In genomic region chr9:98146901-98147300, GRCm38 (mm10) we compare ENCODE assay signal across 26 mouse cellular contexts.
DNase-seq lines count a peak whose midpoint lies in the region; ATAC-seq and TF ChIP-seq lines count a peak whose summit lies in the region.
"Had no signal": no experiment of that assay in that cellular context is flagged by ENCODE, and none has a peak within 500 bp of the region (broad histone marks: within the 10 kb centered on the region; RNA-seq: fewer than 3 reads in every experiment).

No protein-coding gene starts in this region.

- H3K27me3 ChIP-seq in embryonic facial prominence, embryonic 14.5 days (replicated peaks; ENCODE audit: control insufficient read depth, insufficient read depth, low read length): no peaks in the 10 kb centered on the region
- no peaks in the 10 kb centered on the region for H3K27me3 ChIP-seq in embryonic facial prominence, embryonic 10.5 days (replicated peaks; ENCODE audit: low read depth, poor library complexity, severe bottlenecking)
- no peaks in the 10 kb centered on the region for H3K27me3 ChIP-seq in limb, embryonic 14.5 days (ENCODE audit: control insufficient read depth, insufficient read depth, low read length)
- H3K27me3 ChIP-seq in limb, embryonic 10.5 days (ENCODE audit: low read depth, poor library complexity, severe bottlenecking): no peaks in the 10 kb centered on the region
- H3K27me3 ChIP-seq: CH12.LX; embryonic facial prominence, embryonic 12.5 days; embryonic facial prominence, embryonic 15.5 days; forebrain, embryonic 12.5 days had no signal

- 40% methylated on average over 5 of the region's 5 CpGs for WGBS in embryonic facial prominence, embryonic 14.5 days
- WGBS in embryonic facial prominence, embryonic 10.5 days: 87% methylated on average over 5 of the region's 5 CpGs
- 65% methylated on average over 5 of the region's 5 CpGs for WGBS in limb, embryonic 14.5 days
- 90% methylated on average over 5 of the region's 5 CpGs for WGBS in limb, embryonic 10.5 days

- H3K4me2 ChIP-seq in embryonic facial prominence, embryonic 14.5 days (ENCODE audit: low read depth, low read length): no peak overlapping the region
- no peak overlapping the region for H3K4me2 ChIP-seq in limb, embryonic 14.5 days (replicated peaks; ENCODE audit: low read depth, low read length, severe bottlenecking)
- H3K4me2 ChIP-seq: embryonic facial prominence, embryonic 12.5 days; embryonic facial prominence, embryonic 15.5 days; forebrain, embryonic 12.5 days had no signal

- no peak overlapping the region for H3K9ac ChIP-seq in embryonic facial prominence, embryonic 14.5 days (ENCODE audit: low read depth, low read length)
- H3K9ac ChIP-seq in limb, embryonic 14.5 days (ENCODE audit: low read depth, low read length, severe bottlenecking): no peak overlapping the region
- H3K9ac ChIP-seq: embryonic facial prominence, embryonic 12.5 days; embryonic facial prominence, embryonic 15.5 days; forebrain, embryonic 12.5 days had no signal

- no peaks in the 10 kb centered on the region for H3K9me3 ChIP-seq in embryonic facial prominence, embryonic 14.5 days (ENCODE audit: control insufficient read depth, low read length)
- H3K9me3 ChIP-seq in embryonic facial prominence, embryonic 10.5 days: no peaks in the 10 kb centered on the region
- no peaks in the 10 kb centered on the region for H3K9me3 ChIP-seq in limb, embryonic 14.5 days (ENCODE audit: control insufficient read depth, low read length)
- no peaks in the 10 kb centered on the region for H3K9me3 ChIP-seq in limb, embryonic 10.5 days (replicated peaks)
- H3K9me3 ChIP-seq: embryonic facial prominence, embryonic 12.5 days; embryonic facial prominence, embryonic 15.5 days; forebrain, embryonic 10.5 days; forebrain, embryonic 12.5 days had no signal

- H3K36me3 ChIP-seq in embryonic facial prominence, embryonic 14.5 days (ENCODE audit: control insufficient read depth, insufficient read depth, low read length): no peaks in the 10 kb centered on the region
- H3K36me3 ChIP-seq in embryonic facial prominence, embryonic 10.5 days (replicated peaks): no peaks in the 10 kb centered on the region
- no peaks in the 10 kb centered on the region for H3K36me3 ChIP-seq in limb, embryonic 14.5 days (ENCODE audit: control insufficient read depth, insufficient read depth, low read length)
- no peaks in the 10 kb centered on the region for H3K36me3 ChIP-seq in limb, embryonic 10.5 days
- H3K36me3 ChIP-seq: embryonic facial prominence, embryonic 12.5 days; embryonic facial prominence, embryonic 15.5 days; forebrain, embryonic 10.5 days; forebrain, embryonic 12.5 days; G1E had no signal

- no peak for TF ChIP-seq POLR2A in limb, embryonic 14.5 days (IDR thresholded peaks at IDR 0.05; ENCODE audit: borderline replicate concordance, extremely low read depth, insufficient read depth, insufficient read length)

- H3K4me1 ChIP-seq in embryonic facial prominence, embryonic 14.5 days (ENCODE audit: control insufficient read depth, insufficient read depth, low read length): no peaks in the 10 kb centered on the region
- H3K4me1 ChIP-seq in embryonic facial prominence, embryonic 10.5 days: no peaks in the 10 kb centered on the region
- no peaks in the 10 kb centered on the region for H3K4me1 ChIP-seq in limb, embryonic 14.5 days (ENCODE audit: control insufficient read depth, insufficient read depth, low read length)
- H3K4me1 ChIP-seq in limb, embryonic 10.5 days: no peaks in the 10 kb centered on the region
- H3K4me1 ChIP-seq: embryonic facial prominence, embryonic 12.5 days; embryonic facial prominence, embryonic 15.5 days; forebrain, embryonic 12.5 days had no signal

- no peak overlapping the region for H3K27ac ChIP-seq in embryonic facial prominence, embryonic 14.5 days (replicated peaks; ENCODE audit: low read depth, low read length)
- H3K27ac ChIP-seq in embryonic facial prominence, embryonic 10.5 days (replicated peaks): no peak overlapping the region
- H3K27ac ChIP-seq in limb, embryonic 14.5 days (replicated peaks; ENCODE audit: low read depth, low read length): no peak overlapping the region
- no peak overlapping the region for H3K27ac ChIP-seq in limb, embryonic 10.5 days
- H3K27ac ChIP-seq: embryonic facial prominence, embryonic 12.5 days; embryonic facial prominence, embryonic 15.5 days; forebrain, embryonic 10.5 days; forebrain, embryonic 12.5 days had no signal

- DNase-seq in embryonic facial prominence, embryonic 14.5 days (ENCODE audit: low spot score): peak; percentile 79
- no peak for DNase-seq in embryonic facial prominence, embryonic 10.5 days (ENCODE audit: low spot score)
- DNase-seq in limb, embryonic 14.5 days (ENCODE audit: low spot score): peak; percentile 47
- no peak for DNase-seq in limb, embryonic 10.5 days (ENCODE audit: low spot score)
- peak; percentile 3 for DNase-seq in NIH3T3 (ENCODE audit: low read depth)
- DNase-seq: adrenal gland, adult 2 months; adrenal gland, postnatal 10 days; adrenal gland, postnatal 25 days; B cell, adult 2 months; cerebellum, adult 11 months; cerebellum, adult 18-20 months; cerebellum, adult 8-10 months; cerebellum, adult 9-11 months; cerebellum, postnatal 14 days; cerebellum, postnatal 36 days; embryo, embryonic 11 days had no signal

- ATAC-seq in embryonic facial prominence, embryonic 14.5 days (ENCODE audit: low read depth): no peak
- ATAC-seq in limb, embryonic 14.5 days (ENCODE audit: low FRiP score, low read depth): no peak
- ATAC-seq: CD4-positive, CD25-positive, alpha-beta regulatory T cell, adult 4 months; forebrain, embryonic 14.5 days; forebrain, embryonic 16.5 days had no signal

- H3K4me3 ChIP-seq in embryonic facial prominence, embryonic 14.5 days (ENCODE audit: low read depth, low read length): no peak overlapping the region
- no peak overlapping the region for H3K4me3 ChIP-seq in embryonic facial prominence, embryonic 10.5 days
- no peak overlapping the region for H3K4me3 ChIP-seq in limb, embryonic 14.5 days (replicated peaks; ENCODE audit: low read length)
- H3K4me3 ChIP-seq in limb, embryonic 10.5 days: no peak overlapping the region
- H3K4me3 ChIP-seq: embryonic facial prominence, embryonic 12.5 days; embryonic facial prominence, embryonic 15.5 days; erythroblast, embryonic 14.5 days; forebrain, embryonic 10.5 days; forebrain, embryonic 12.5 days had no signal

Comparison
In these comparisons a context has a peak if more than half of its experiments do, and no peak if none do; other contexts are left out.
1. DNase-seq: peak in embryonic facial prominence, embryonic 14.5 days (single experiment), limb, embryonic 14.5 days (single experiment) and NIH3T3 (single experiment); none in embryonic facial prominence, embryonic 10.5 days (single experiment) and limb, embryonic 10.5 days (single experiment).